Mouse (Mus musculus): ENCODE measurements around the gene Tex2.

DNA sequence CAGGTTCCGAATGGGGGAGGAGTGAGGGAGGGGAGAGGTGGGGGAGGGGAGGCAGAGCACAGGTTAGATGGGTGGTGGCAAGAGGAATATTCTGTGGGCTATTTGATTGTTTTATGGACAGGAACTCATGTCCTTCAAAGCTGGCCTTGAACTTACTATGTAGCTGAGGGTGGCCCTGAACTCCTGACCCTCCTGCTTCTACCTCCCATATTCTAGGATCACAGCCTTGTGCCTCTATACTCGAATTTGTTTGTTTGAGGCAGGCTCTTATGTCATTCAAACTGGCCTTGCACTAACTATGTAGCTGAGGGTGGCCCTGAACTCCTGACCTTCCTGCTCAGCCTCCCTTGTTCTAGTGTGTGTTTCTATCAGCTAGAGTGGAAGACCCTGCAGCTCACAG is 22.7 kb upstream of the Tex2 start:
- TF ChIP-seq CTCF (IDR thresholded peaks at IDR 0.05; ENCODE audit: borderline replicate concordance, extremely low read depth, insufficient read depth, insufficient read length): no peak
- TF ChIP-seq POLR2A (IDR thresholded peaks at IDR 0.05; ENCODE audit: borderline replicate concordance, extremely low read depth, insufficient read depth, insufficient read length, poor library complexity, severe bottlenecking): no peak

Data from brain, embryonic 14.5 days (tissue).